Mouse (Mus musculus) testis, adult 2 months (tissue): Measurements from ENCODE around the gene Qrich2.

Source experiments
- CTCF ChIP-seq: fragments of 200-500 bp; IDR thresholded peaks from 2 replicates; pipeline ENCODE4 v1.5.1; 2012; ENCODE audit warnings: low read depth, mild to moderate bottlenecking, inconsistent platforms, low read length, moderate library complexity; ENCODE audit not compliant: control insufficient read depth, insufficient read depth, insufficient replicate concordance
- POLR2A ChIP-seq: fragments of 200-500 bp; IDR thresholded peaks from 2 replicates; pipeline ENCODE4 v1.6.1; 2012; ENCODE audit warnings: low read depth, mild to moderate bottlenecking, inconsistent platforms, low read length, moderate library complexity; ENCODE audit not compliant: control insufficient read depth

DNA sequence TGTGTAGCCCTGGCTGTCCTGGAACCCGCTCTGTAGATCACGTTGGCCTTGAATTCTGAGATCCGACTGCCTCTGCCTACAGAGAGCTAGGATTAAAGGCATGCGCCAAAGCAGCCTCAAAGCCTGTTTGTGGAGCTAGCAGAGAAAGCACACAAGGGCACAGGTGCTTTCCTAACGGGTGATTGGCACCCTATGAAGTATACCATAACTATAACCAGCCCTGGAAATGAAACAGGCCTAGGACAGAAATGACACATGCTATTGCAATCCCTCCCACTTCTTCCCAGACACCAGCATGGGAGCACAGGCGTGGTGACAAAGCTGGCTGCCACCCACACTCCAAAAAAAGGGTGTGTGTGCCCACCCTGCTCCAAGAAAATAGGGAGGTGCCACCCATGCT lies 46.9 kb upstream of the Qrich2 start:
- TF ChIP-seq CTCF, result no peak
- no peak for TF ChIP-seq POLR2A
